Mouse (Mus musculus): ENCODE results near the gene Haus4. TPM values are rescaled to one million over a fixed set of nuclear protein-coding genes. Genes with fewer than 3 reads are reported as not detected.

Gene Haus4
- polyA plus RNA-seq, 1 experiment from 2014 or later, result 32.4 TPM

DNA sequence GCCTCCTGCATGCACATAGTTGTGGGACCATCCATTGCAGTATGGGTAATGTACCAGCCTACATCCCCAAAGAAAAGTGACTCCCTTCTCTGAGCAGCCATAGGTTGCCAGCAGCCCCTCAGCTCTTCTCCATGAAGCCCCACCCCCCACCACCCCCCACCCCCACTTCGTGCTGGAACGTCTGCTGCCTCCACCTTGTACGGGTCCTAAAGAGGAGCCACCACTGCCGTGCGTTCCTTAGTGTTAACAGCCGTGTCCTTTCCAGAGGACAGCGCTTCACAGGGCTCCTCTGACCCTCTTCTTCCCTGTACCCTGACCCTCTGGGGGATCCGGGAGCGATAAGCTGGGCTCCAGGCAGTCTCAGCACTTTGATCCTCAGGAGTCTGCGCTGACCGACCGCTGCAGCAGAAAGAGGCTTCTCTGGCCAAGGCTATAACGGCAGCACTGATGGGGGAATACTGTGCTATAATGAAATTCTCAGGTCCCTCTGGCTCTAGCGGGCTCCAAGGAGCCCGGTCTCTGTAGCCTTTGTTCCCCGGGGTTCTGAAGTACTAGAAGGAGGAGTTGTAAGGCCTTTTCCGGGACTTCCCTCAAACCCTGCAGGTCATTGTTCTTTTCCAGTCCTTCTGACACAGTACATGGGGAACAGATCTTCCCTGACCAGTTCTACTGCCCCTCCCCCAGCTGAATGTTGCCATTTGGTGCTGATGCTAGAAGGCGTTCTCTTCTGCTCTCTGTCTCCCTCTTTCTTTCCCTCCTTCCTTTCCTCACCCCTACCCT is 27.0 kb downstream of the Haus4 start:
- H3K27me3 ChIP-seq, result 0 out of 2 replicates have a peak, but pooled peaks cover 3% of the 10 kb centered on the region
- peak overlapping the region; percentile 39 for H3K4me3 ChIP-seq
- WGBS, result under 1% methylated on average over 18 of the region's 18 CpGs
- H3K27ac ChIP-seq, result peak overlapping the region; percentile 80
- H3K36me3 ChIP-seq, result no peaks in the 10 kb centered on the region
- ATAC-seq (ENCODE audit: low FRiP score), result peak; percentile 83
- H3K4me1 ChIP-seq, result peaks cover 14% of the 10 kb centered on the region
- H3K9ac ChIP-seq, result peak overlapping the region; percentile 71
- H3K4me2 ChIP-seq (replicated peaks), result peak overlapping the region; percentile 68
- H3K9me3 ChIP-seq (replicated peaks), result no peaks in the 10 kb centered on the region

DNA sequence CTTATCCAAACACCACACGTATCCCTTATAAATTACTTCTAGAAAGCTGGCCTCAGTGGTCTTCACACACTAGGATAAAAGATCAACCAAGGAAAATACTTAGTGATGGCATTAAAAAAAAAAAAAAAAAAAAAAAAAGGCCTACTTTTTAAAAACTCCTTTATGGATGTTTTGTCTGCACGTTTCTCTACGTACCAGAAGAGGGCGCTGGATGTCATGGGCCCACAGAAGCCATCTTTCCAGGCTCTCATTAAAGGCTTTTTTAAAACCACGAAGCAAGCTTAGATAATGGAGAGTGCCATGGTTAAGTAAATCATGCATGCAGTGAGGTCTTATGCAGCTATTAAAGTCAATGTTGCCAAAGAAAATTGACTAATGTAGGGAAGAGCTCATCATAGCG is 30.8 kb downstream of the Haus4 start:
- Histone ChIP-seq H3K27ac (no peak overlapping the region), H3K4me2 (replicated peaks) (no peak overlapping the region), H3K36me3 (no peaks in the 10 kb centered on the region), H3K27me3 (no peaks in the 10 kb centered on the region), H3K4me1 (peaks cover 11% of the 10 kb centered on the region), H3K9me3 (replicated peaks) (no peaks in the 10 kb centered on the region), H3K4me3 (no peak overlapping the region), H3K9ac (no peak overlapping the region)
- WGBS, result 29% methylated on average over 6 of the region's 6 CpGs
- ATAC-seq (ENCODE audit: low FRiP score), result no peak

DNA sequence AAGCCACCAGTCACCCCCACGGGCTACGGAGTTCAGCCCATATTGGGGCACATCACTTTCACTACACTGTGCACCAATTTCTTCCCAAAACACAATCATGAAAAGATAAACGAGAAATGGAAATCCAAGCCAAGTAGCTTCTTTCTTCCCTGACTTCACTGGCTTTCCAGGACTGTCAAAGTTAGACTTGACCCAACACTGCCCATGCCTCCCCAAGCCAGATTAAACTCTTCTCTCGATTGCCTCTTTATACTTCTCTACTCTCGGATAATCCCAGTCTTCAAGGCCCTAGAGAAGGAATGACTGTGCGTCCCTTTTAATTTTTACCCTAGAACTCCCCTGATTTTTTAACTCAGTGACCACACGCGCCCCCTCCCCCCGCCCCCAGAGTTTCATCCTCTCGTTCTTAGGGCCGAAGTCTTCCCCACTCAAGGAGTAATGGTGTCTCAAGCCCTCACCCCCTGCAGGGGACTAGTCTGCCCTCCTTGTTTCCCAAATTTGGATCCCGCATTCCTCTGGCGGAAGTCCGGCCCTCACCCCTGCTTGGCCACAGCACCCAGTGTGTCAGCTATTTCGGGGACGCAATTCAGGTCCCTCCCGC is 37.6 kb downstream of the Haus4 start:
- Histone ChIP-seq H3K9ac (peak overlapping the region; percentile 72), H3K4me2 (replicated peaks) (peak overlapping the region; percentile 64), H3K27ac (peak overlapping the region; percentile 79), H3K27me3 (no peaks in the 10 kb centered on the region), H3K9me3 (replicated peaks) (peaks cover 8% of the 10 kb centered on the region; the same call in 1 of the 2 replicates), H3K4me1 (peaks cover 11% of the 10 kb centered on the region), H3K4me3 (peak overlapping the region; percentile 71), H3K36me3 (peaks cover 36% of the 10 kb centered on the region)
- ATAC-seq (ENCODE audit: low FRiP score), result peak; percentile 75
- WGBS, result 7% methylated on average over 17 of the region's 17 CpGs

DNA sequence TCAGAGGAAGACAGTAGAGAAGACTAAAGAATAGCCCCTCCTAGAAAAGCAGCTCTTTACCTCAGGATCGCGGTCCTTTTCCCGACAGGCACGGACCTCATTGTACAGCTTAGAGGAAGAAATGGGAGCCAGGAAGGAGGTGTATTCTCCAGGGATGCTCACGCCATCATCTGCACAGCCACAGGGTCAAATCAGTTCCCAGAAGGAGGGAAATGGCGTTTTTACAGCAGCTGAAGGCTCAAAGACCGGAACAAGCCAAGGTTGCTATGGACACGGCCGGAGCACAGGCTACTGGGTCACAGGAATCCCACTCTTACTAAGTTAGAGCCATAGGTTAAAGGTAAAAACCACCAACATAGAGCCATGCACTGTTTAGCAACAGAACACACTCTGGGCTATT is 44.6 kb downstream of the Haus4 start:
- no peak overlapping the region for H3K4me3 ChIP-seq
- H3K4me1 ChIP-seq, result no peaks in the 10 kb centered on the region
- H3K27ac ChIP-seq, result no peak overlapping the region
- H3K27me3 ChIP-seq, result no peaks in the 10 kb centered on the region
- H3K36me3 ChIP-seq, result peaks cover 88% of the 10 kb centered on the region
- H3K9me3 ChIP-seq (replicated peaks), result peaks cover 10% of the 10 kb centered on the region
- no peak overlapping the region for H3K4me2 ChIP-seq (replicated peaks)
- no peak overlapping the region for H3K9ac ChIP-seq
- ATAC-seq (ENCODE audit: low FRiP score), result no peak
- 91% methylated on average over 9 of the region's 9 CpGs for WGBS

DNA sequence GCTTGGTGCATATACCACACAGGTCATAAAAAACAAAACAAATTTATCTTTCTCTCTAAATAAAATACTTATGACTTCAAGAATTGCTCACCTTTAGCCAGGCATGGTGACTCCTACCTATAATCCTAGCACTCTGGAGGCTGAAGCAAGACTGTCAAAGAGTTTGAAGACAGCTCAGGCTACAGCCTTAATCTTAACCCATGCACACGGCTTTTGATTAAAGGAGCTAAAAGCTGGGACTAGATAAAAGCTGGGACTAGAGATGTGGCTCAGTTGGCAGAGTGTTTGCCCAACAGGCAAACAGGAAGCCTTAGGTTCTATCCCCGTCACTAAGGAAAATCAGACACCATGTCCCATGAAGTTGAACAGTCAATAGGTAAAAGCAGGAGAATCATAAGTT is 51.3 kb downstream of the Haus4 start:
- 83% methylated on average over 2 of the region's 2 CpGs for WGBS

DNA sequence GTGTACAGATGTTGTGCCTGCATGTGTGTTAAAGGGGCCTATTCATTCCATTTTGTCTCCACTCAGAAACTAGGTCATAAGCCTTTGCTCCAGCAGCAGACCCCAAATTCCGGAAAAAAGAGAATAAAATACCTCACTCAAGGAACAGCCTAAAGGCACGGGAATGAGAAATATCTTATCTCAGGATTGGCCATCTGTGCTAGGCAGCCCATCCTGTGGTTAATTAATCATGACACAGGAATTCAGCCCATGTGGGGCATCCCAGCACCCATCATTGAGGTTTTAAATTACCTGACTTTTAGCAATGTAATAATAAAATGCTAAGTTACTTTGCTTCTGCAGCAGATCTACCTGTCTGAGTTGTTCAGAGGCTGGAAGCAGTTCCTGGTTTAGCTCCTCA is 53.1 kb downstream of the Haus4 start:
- Histone ChIP-seq H3K27me3 (peaks cover 4% of the 10 kb centered on the region), H3K9me3 (replicated peaks) (peaks cover 6% of the 10 kb centered on the region; the same call in 1 of the 2 replicates), H3K4me1 (no peaks in the 10 kb centered on the region), H3K4me3 (no peak overlapping the region), H3K9ac (no peak overlapping the region), H3K36me3 (peaks cover 4% of the 10 kb centered on the region; the same call in 1 of the 2 replicates), H3K27ac (no peak overlapping the region), H3K4me2 (replicated peaks) (no peak overlapping the region)
- no peak for ATAC-seq (ENCODE audit: low FRiP score)
- WGBS, result 79% methylated on average over 2 of the region's 2 CpGs

More for the DNA sequence above, 51.3 kb downstream of the Haus4 start:
- H3K4me2 ChIP-seq (replicated peaks), result no peak overlapping the region
- H3K9ac ChIP-seq, result no peak overlapping the region
- no peak overlapping the region for H3K4me3 ChIP-seq
- no peak overlapping the region for H3K27ac ChIP-seq
- H3K36me3 ChIP-seq, result peaks cover 21% of the 10 kb centered on the region
- H3K9me3 ChIP-seq (replicated peaks), result peaks cover 6% of the 10 kb centered on the region; the same call in 1 of the 2 replicates
- no peak for ATAC-seq (ENCODE audit: low FRiP score)
- H3K4me1 ChIP-seq, result no peaks in the 10 kb centered on the region
- no peaks in the 10 kb centered on the region for H3K27me3 ChIP-seq

DNA sequence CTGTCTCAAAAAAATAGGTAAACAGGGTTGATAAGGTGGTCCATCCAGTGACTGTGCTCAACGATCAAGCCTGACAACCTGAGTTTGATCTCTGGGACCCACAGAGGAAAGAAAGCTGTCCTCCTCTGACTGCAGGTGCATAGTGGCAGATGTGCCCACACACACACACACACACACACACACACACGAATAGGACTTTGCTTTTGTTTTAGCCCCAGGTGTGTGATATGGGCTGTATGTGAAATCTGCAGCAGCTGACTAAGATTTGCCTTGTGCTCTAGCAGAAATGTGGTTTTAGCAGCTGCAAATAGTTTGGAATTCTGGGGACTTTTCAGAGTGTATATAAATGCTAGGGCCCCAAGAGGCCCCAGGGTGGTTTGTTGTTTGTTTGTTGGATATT is 55.1 kb downstream of the Haus4 start:
- no peak for ATAC-seq (ENCODE audit: low FRiP score)

DNA sequence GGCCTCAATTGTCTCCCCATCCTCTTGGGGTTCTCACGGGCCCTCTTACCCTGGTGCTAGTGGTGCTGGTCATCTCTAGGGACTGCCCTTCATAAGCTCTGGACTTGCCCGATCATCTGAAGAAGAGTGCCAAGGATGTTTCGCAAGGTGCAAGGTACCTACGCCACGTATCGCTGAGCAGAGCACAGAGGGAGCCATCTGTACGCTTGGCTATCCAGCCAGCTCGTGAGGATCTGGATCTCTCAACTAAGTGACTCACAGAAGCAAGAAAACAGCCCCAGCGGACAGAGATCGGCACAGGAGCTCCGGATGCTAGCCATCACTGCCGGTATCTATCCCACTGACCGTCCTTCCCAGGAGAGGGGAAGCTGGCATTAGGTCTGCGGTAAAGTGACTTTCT is 57.7 kb downstream of the Haus4 start:
- no peak for ATAC-seq (ENCODE audit: low FRiP score)
- 85% methylated on average over 14 of the region's 14 CpGs for WGBS
- Histone ChIP-seq H3K27ac (no peak overlapping the region), H3K27me3 (peaks cover 4% of the 10 kb centered on the region), H3K36me3 (no peaks in the 10 kb centered on the region), H3K4me2 (replicated peaks) (no peak overlapping the region), H3K4me1 (no peaks in the 10 kb centered on the region), H3K9me3 (replicated peaks) (no peaks in the 10 kb centered on the region), H3K4me3 (no peak overlapping the region), H3K9ac (no peak overlapping the region)

More for the DNA sequence above, 55.1 kb downstream of the Haus4 start:
- no peak overlapping the region for H3K4me3 ChIP-seq
- H3K27me3 ChIP-seq, result peaks cover 4% of the 10 kb centered on the region
- H3K9ac ChIP-seq, result no peak overlapping the region
- no peak overlapping the region for H3K27ac ChIP-seq
- H3K9me3 ChIP-seq (replicated peaks), result peaks cover under 1% of the 10 kb centered on the region; the same call in 1 of the 2 replicates
- no peaks in the 10 kb centered on the region for H3K4me1 ChIP-seq
- no peak overlapping the region for H3K4me2 ChIP-seq (replicated peaks)
- no peaks in the 10 kb centered on the region for H3K36me3 ChIP-seq
- 87% methylated on average over 2 of the region's 2 CpGs for WGBS

DNA sequence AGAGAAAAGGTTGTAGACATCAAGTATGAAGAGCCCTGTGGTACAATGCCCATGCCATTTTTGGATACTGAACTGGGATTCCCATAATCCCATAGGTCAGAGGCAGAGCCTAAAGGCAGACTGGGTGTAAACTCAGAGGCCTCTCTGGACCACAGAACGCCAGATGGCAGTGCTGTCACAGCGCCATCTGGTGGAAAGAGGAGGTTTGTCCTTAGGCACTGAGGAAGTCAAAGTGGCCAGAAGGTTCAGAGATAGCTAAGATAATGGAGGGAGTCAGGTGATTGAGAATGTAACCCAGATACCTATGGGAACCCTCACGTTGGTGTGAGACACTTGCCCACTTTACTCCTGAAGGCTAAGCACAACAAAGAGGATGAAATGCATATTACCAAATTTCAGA is 60.2 kb downstream of the Haus4 start:
- 0 out of 2 replicates have a peak, but pooled peaks have one; percentile 50 for ATAC-seq (ENCODE audit: low FRiP score)
- no peak overlapping the region for H3K9ac ChIP-seq
- WGBS, result under 1% methylated on average over 3 of the region's 3 CpGs
- H3K27me3 ChIP-seq, result peaks cover 4% of the 10 kb centered on the region
- H3K36me3 ChIP-seq, result no peaks in the 10 kb centered on the region
- H3K4me1 ChIP-seq, result no peaks in the 10 kb centered on the region
- H3K27ac ChIP-seq, result no peak overlapping the region
- no peaks in the 10 kb centered on the region for H3K9me3 ChIP-seq (replicated peaks)
- no peak overlapping the region for H3K4me3 ChIP-seq
- no peak overlapping the region for H3K4me2 ChIP-seq (replicated peaks)

DNA sequence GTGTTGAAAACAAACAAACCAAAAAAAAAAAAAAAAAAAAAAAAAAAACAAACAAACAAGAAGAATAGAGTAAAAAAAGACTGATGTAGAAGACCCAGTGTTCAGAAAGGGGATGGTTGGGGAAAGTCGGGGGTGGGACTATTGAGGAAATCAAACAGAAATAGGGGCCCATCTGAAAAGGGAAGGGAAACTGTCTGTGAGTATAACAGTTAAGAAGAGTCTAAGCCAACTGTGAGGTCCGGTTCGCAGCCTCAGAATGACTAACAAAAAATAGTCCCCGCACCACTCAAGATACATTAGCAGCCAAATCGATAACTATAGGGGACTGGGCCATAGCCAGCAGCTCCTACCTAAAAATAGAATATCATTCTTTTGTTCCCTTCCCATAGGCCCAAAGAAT is 61.2 kb downstream of the Haus4 start:
- no peak overlapping the region for H3K27ac ChIP-seq
- H3K4me3 ChIP-seq, result no peak overlapping the region
- no peaks in the 10 kb centered on the region for H3K36me3 ChIP-seq
- ATAC-seq (ENCODE audit: low FRiP score), result no peak
- H3K4me2 ChIP-seq (replicated peaks), result no peak overlapping the region
- H3K27me3 ChIP-seq, result peaks cover 4% of the 10 kb centered on the region
- H3K9me3 ChIP-seq (replicated peaks), result no peaks in the 10 kb centered on the region
- WGBS, result 98% methylated on average over 5 of the region's 5 CpGs
- no peaks in the 10 kb centered on the region for H3K4me1 ChIP-seq
- no peak overlapping the region for H3K9ac ChIP-seq

DNA sequence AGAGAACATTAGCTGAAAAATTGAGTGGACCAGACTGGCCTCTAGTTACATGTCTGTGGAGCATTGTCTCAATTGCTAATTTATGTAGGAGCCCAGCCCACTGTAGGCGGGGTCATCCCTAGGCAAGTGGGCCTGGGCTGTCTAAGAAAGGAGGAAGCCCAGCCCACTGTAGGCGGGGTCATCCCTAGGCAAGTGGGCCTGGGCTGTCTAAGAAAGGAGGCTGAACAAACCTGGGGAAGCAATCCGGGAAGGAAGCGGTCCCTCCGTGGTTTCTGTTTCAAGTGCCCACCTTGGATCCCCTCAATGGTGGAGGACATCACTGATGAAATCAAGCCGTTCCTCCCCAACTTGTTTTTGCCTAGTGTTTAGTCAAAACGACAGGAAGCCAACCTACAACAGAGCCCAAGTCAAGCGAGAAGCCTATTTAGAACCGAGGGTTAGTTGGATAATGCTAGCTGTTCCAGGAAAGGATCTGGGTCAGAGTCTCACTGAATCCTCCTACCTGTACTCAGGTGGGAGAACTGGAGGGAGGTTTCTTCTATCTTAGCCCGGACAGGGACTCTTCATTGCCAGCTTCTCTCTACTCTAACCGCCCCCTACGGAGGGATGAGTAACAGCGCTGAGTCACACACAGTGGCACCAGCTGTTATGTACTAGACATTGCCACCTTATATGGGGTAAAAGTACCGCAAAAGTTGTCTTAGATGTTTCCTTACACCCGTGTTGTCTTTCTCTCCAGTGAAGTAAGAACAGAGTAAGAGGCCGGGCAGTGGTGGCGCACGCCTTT is 61.9 kb downstream of the Haus4 start:
- Histone ChIP-seq H3K4me2 (replicated peaks) (no peak overlapping the region), H3K9me3 (replicated peaks) (no peaks in the 10 kb centered on the region), H3K36me3 (no peaks in the 10 kb centered on the region), H3K27ac (no peak overlapping the region), H3K9ac (no peak overlapping the region), H3K4me1 (no peaks in the 10 kb centered on the region), H3K4me3 (no peak overlapping the region), H3K27me3 (peaks cover 4% of the 10 kb centered on the region)
- 66% methylated on average over 18 of the region's 18 CpGs for WGBS
- ATAC-seq (ENCODE audit: low FRiP score), result peak; percentile 48; the same call in 1 of the 2 replicates

Data from hindbrain, embryonic 12.5 days (tissue).